Mouse (Mus musculus) liver, embryonic 14.5 days (tissue): ENCODE measurements at regions not wholly inside any gene's neighbourhood (a gene's known extent, or its start where the extent isn't known, plus 50 kb on each side); places are given as distances from the start of the nearest gene placed in this dataset.

Source experiments
- CTCF ChIP-seq: IDR thresholded peaks from 2 replicates; pipeline ENCODE4 v1.5.1; 2016; ENCODE audit warnings: antibody characterized with exemption, low read depth, control low read depth
- EP300 ChIP-seq: IDR thresholded peaks from 2 replicates; pipeline ENCODE4 v1.6.1; 2016; ENCODE audit warnings: antibody characterized with exemption, low read depth

DNA sequence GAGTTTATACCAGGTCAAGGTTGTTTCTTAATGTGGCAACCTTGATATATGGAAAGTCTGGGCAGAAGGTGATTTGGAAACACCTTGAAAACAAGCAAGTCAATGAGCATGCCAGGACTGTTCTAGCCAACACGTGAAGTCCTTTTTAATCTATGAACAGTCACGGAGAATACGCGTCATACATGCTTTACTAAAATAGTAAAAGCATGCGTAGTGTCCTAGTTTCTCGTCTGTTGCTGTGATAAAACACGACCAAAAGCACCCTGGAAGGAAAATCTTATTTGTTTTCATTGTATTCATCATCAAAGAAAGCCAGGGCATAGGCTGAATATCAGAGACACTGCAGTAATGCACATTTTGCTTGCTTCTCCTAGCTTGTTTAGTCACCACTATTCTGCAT, 575.2 kb downstream of the Basp1 start:
- TF ChIP-seq CTCF, result no peak
- no peak for TF ChIP-seq EP300
